Mouse (Mus musculus): ENCODE measurements around the gene Pmp22.

Gene Pmp22

GRCm38 (mm10) chr11:63160926-63161325 is 32.1 kb downstream of the Pmp22 start:
- DNase-seq (ENCODE audit: low read depth, low spot score): no peak

- DNase-seq (ENCODE audit: low read depth, low spot score): no peak
Observed at GRCm38 (mm10) chr11:63162806-63163205, 34.0 kb downstream of the Pmp22 start.

- no peak for DNase-seq (ENCODE audit: low read depth, low spot score)
Observed at GRCm38 (mm10) chr11:63163550-63163949, 34.8 kb downstream of the Pmp22 start.

DNA sequence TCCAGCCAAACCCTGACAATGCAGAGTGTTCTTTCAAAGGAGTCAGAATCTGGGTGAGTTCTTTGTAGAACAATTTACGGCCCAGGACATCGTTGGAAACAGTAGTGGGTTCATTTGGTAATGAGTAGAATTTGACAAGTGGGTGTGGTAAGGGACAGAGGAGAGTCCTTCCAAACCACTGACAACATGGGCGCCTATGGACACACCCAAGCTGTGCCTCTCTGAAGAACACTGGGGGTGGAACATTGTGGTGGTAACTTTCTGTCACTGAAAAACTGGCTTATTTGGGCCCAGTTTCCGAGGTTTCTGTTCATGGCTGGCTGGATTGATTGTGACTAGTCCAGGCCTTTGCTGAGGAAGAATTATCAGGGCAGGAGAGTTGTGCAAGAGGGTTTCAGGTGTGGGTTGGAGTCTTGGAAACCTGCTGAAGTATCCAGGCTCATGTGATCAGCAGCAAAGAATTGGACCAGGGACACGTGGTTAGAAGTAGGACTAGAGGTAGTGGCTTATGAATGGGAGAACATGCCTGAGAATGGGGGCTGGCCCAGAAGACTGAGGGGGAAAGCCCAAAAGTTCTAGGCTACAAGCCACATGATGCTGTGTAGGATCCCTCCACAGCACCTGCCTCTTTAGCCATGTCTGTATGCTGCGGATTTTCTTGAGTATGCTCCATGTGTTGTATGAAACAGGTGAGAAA is 35.4 kb downstream of the Pmp22 start:
- no peak for DNase-seq (ENCODE audit: low read depth, low spot score)

- DNase-seq (ENCODE audit: low read depth, low spot score): peak; percentile 13
Observed at GRCm38 (mm10) chr11:63164756-63165484, 36.1 kb downstream of the Pmp22 start.

DNA sequence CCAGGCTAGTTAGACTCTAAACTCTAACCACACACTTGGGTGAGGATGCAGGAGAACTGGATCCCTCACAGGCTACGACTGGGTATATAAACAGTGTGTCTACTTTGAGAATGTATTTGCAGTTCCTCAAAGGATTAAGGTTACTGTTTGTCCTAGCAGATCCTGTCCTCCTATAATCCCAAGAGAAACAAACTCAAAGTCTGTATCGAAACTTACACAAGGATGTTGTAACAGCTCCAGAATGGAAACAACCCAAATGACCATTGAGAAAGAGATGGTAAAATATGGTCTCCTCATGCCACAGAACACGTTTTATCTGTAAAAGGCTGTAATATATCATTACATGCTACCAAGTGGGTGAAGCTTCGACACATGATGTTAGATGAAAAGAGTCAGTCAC is 39.0 kb downstream of the Pmp22 start:
- no peak for DNase-seq (ENCODE audit: low read depth, low spot score)

- peak; percentile 23 for DNase-seq (ENCODE audit: low read depth, low spot score)
Observed at GRCm38 (mm10) chr11:63168551-63169258, 39.9 kb downstream of the Pmp22 start.

DNA sequence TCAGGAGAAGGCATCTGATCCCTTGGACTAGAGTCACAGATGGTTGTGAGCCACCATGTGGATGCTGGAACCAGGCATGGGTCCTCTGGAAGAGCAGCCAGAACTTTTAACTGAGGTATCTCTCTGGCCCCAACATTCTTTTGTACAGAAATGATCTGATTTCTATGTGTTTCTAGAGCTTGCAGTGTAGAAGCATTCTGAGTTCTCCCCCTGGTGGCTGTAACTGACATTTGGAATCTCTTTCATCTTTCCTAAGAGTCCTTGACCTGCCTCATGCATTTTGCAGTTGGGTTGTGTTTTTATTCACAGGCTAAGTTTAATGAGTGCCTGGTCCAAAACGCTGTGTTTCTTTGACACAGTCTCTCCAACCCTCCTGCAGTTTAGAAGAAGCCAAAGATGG is 43.2 kb downstream of the Pmp22 start:
- peak; percentile 43 for DNase-seq (ENCODE audit: low read depth, low spot score)

DNA sequence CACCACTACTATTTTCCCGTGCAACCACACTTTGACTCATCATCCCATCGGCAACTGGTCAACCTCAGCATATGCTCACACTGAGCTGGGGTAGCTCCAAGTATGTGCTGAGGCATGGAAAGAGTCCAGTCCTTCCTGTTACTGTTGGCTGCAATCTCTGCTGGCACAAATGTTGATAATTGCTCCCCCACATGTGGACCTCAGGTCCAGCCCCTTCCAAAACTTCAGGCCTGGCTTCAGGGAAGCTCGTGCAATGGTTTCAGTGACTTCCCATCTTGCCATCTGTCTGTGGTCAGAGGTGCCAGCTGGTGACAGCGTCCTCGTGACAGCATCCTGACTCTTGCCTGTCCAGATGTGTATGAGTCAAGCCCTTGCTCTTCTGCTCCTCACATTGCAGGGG is 44.8 kb downstream of the Pmp22 start:
- DNase-seq (ENCODE audit: low read depth, low spot score): no peak

DNA sequence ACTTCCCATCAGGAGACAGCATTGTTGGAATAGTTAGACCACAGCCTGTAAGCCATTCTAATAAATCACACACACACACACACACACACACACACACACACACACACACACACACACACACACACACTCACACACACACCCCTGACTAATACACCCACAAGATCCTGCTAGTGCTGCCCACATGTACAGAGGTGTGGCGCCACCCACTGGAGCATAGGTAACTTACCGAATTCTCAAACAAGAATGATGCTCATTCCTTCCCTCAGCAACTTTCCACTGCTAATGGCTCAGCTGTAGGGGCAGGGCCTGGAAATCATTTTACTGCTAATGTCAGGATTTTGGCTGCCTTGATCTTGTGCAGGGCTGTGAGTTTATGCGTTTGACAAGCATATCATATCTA is 46.5 kb downstream of the Pmp22 start:
- DNase-seq (ENCODE audit: low read depth, low spot score): peak; percentile 41

DNA sequence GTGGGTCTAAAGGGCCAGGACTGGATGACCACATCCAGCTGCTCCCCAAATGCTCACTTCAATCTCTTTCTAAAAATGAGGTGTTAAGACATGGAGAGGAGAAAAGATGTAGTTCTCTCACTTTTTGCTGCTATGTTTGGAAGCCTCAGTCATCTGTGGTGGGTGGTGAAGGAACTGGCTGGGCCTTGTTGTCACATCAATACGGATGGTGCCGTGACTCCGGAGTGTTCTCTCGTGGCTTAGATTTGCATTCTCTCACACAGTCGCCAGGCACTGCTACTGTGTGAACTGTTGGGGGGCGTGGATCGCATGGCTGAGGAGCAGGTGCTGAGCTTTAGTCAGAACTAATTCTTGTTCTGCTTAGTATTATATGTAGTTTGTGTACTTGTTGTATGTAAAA is 47.6 kb downstream of the Pmp22 start:
- DNase-seq (ENCODE audit: low read depth, low spot score): no peak

- DNase-seq (ENCODE audit: low read depth, low spot score): peak; percentile 57
Observed at GRCm38 (mm10) chr11:63180262-63181101, 51.7 kb downstream of the Pmp22 start.

GRCm38 (mm10) chr11:63188803-63189202 is 60.0 kb downstream of the Pmp22 start:
- DNase-seq (ENCODE audit: low read depth, low spot score): no peak

GRCm38 (mm10) chr11:63198070-63198469 is 69.3 kb downstream of the Pmp22 start:
- DNase-seq (ENCODE audit: low read depth, low spot score): peak; percentile 51

DNA sequence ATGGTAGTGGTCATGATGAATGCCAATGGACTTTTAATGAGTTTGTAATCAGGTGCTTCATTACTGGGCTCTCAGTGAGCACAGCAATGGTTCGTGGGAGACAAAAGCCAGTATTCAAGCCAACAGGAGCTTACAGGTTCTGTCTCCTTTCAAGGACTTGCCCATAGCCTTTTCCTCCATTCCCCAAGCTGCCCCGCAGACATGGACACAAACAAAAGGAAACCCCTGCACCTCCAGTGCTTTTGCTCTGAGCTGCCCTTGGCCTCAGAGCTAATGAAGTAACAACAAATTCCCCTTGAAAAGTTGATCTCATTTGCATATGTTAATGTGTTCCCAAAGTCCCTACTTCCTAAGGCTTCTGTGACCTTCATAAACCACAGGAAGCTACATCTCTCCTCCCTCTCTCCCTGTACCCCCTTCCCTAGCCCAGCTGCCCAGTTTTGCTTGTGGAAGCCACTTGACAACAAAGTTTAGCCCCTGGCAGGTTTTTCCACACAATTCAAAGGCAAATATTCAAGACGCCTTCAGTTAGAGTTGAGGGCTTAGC is 73.3 kb downstream of the Pmp22 start:
- DNase-seq (ENCODE audit: low read depth, low spot score): peak; percentile 51
